Mouse (Mus musculus): ENCODE measurements around the gene Serpina12.

Serpina12 gene

DNA sequence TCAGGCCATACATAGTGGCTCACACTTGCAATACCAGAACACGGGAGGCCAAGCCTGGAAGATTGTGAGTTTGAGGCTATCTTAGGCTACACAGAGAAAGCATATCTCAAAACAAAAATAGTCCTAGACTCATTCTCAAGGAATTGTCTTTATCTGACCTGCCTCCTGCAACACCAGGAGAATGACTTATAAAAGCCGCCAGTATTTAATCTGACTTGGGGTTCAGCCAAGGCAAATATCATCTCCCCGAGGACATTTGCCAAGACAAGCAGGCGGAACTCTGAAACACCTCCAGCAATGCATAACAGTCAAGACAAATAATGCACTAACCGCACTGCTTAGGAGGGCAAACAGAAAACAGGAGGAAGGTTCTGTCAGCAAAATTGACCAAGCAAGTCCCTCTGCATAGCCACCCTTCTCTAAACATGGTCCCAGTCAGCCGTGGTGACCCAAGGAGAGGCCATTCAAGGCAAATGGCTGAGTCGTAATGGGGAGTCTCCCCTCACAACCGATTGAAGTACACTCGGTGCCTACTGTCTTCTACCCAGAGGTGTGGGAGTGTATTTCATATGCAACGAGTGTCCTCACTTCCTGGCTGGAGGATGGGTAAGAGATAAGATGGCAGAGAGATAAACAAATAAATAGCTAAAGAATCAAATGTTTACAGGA is 41.5 kb downstream of the Serpina12 start:
- peak; percentile 75 for DNase-seq

DNA sequence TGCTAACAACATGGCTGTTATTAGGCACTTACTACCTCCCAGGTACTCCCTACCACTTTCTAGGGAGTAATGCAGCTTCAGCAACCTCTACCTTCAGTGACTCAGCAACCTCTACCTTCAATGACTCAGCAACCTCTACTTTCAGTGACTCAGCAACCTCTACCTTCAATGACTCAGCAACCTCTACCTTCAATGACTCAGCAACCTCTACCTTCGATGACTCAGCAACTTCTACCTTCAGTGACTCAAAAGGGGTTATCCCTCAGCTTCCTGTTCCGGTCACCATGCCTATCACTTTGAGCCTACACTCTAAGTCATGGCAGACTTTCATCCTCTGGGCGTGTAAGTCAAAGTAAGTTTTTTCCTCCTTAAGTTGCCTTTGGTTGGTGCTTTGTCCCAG is 43.6 kb downstream of the Serpina12 start:
- no peak for DNase-seq

DNA sequence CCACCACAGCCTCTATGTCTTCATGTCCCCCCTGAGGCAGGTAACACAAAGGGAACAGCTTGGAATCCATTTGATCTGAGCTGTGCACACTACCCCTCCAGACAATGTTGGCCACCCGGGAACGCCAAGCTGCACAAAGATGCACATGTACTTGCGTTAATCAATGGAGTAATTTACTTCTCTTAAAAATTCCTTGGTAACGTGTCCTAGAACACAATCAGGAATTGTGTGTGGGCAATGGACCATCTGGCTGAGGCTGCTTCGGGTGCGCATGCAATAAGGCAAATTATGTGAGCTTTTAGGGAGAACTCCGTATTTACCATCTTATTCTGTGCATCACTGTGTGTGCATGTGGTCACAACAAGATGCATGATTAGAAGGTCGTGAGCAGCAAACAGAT is 44.6 kb downstream of the Serpina12 start:
- DNase-seq, result no peak

DNA sequence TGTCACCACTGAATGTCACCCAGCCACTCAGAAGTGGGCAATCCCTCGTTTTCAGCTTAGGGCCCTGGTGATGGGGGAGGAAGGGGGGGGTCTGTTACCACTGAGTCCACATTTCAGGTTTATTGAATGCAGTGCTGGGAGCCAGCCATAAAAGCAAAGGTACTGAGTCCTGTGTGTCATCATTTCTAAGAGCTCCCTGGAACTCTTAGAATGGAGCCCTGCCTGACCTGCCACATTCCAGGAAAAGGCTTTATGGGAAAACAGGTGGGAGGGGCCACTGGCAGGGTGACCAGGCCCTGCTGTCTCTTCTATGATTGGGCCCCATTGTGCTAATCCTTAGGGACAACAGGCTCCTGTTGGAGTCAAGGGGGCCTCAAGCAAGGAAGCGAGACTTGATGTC is 47.7 kb downstream of the Serpina12 start:
- DNase-seq, result peak; percentile 20

DNA sequence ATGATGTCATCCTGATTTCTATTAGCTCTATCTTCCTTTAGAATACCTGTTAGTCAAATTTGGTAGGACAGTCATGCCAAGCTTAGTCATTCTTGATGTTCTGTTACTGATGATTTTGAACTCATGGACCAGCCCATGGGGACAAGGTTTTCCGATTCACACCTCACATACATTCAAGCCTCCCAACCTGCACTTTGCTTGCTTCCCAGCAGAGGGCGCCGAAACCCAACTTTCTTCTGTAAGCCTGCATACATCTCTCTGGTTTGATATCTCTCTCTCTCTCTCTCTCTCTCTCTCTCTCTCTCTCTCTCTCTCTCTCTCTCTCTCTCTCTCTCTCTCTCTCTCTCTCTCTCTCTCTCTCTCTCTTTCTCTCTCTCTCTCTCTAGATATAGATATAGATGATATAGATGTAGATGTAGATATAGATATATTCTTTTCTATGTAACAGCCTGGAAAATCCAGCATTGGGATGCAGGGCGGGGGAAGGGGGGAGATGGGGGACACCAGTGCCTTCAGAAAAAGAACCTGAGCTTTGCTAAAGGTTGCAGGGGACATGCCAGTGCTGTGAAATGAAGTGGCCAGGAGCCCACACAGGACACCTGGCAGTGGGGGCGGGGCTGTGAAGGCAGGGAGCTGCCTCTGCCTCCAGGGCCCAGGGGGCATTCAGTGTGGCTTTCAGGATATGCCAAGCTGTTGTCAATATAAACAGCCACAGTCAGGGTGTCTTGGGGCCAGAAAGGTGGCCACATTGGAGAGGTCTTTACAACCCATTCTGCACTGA is 48.8 kb downstream of the Serpina12 start:
- DNase-seq, result peak; percentile 78

DNA sequence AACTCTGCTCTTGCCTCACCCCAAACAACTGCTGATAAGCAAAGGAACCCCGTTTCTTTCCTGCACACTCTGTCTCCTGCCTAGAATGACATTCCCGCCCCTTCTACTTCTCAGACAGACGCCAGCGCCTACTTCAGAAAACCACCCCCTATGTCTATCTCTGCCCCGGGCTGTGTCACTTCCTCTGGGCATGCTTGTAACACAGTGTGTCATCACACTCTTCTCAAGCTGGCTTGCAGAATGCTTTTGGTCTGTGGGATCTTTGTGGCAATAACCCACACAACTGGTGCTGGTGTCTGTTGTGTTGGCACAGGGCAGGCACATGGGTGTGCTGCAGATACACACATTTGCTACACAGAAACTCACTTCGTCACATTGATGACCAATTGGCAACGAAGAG is 51.3 kb downstream of the Serpina12 start:
- DNase-seq, result peak; percentile 15

DNA sequence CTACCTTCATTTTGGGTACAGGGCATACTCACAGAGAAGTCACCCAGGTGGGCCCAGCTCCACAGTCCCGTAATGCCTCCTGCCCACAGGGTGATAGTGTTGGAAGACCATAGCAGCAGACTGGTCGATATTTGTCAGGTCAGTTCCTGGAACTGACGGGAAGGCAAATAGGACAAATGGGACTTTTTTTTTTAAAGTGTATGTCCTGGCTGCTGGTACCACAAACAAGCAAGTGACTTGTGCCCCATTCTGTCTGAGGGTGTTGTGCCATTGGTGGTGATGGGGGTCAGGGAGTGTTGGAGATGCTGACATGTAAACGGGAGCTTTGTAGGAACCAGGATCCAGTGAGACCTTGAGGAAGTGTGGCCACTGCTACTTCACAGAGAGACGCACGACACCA is 54.4 kb downstream of the Serpina12 start, which contains the start of gene Serpina11:
Gene Serpina11 (minus strand): TSS at position 101 of the 400 bp plus-strand sequence.
- no peak for DNase-seq

DNA sequence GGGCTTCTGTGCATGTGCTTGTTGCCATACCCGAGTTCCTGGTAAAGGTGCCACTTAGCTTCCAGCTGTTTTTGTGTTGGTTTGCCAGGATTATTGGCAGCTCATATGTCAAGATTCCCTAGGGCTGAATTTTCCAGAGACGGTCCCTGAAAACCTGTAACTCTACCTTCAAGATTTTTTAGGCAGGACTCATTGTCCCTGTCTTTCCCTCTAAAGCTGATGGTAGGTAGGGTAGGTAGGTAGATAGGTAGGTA is 54.8 kb downstream of the Serpina12 start:
- DNase-seq, result no peak

DNA sequence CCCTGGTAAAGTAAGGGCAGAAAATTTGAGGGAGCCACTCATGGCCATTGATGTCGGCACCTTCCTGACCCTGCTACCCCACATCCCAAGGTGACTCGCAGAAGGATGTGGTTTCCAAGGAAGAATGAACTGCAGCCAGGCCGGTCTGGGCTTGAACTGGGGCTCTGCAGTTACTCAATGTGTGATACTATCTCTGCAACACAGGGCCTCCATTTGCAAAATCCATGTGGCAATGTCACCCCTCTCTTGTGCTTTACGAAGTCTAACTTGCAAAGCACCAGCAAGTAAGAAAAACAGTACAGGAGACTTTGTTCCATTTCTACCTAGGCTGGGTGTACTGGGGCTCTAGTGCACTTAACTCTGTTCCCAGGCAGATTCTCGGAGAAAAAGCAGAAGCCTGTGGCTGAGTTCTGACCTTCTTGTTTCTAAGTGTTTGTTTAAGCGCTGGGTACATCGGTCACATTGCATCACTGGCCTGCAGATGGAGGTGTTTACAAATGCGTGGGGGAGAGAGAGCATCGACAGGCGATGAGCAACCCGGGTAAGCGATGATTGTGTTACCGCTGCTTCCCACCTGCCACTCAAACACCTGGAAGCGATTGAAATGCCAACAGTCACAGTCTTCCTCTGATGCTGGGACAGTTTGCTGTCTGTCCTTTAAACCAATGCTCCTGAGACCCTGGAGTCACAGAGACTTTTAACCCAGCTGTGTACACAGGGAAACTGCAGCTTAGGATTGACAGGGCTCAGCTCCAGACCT is 55.3 kb downstream of the Serpina12 start:
- DNase-seq, result no peak

DNA sequence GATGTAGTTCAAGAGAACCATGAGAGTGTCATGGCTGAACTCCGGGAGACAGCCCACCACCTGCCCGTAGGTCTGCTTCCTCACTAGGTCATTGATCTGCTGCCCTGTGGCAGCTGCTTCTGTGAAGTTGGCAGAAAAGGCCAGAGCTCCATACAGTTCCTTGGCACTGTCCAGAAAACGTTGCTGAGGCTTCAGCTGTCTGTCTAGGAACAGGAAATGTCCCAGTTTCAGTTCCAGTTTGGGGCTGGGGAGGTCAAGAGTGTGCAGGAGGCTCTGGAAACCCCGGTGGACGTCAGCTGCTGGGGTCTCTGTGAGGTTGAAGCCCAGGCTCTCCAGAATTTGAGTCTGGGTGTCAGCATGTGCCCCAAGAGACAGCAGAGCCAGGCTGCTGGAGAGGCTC is 58.4 kb downstream of the Serpina12 start:
- no peak for DNase-seq

DNA sequence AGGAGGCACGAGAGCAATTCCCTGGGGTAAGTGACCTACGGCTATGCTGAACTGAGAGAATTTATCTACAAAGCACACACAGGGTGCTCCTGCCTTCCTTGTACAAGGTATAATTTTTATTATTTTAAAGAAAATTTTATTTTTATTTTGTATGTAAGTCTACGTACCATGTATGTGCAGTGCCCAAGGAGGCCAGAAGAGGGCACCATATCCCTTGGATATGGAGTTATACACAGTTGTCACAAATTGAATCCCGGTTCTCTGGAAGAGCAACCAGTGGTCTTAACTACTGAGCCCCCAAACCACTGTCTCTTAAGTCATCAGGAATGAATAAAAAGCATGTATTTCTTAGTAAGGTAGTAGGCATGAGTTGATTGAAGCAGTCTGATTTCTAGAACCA is 59.3 kb downstream of the Serpina12 start:
- peak; percentile 64 for DNase-seq

DNA sequence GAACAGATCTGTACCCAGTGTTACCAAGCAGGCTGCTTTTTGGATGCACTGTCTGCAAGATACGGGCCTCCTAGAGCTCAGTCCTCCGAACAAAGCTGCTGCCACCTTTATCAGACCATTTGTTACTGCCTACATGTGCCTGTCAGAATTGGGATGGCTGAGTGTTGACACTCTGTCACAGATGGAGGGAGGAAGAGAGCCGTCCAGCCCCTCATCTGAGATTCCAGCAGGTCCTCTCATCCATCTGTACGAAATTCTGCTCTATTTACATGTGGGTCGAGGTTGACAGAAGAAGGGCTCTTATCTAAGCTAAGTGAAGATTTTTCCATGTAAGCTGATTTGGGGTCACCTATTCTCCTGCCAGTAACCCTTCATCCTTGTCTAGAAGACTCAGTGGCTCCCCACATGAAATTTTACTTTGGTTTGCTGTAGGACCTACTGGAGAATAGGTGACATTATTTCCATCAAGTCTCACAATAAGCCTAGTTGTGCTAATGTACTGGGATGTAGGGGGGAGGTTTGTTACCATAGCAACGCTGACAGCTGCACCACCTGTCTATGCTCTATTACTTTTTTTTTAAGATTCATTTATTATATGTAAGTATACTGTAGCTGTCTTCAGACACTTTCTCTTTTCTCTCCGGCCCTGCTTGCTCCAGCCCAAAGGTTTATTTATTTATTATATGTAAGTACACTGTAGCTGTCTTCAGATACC is 62.4 kb downstream of the Serpina12 start:
- no peak for DNase-seq
